7 mouse cellular contexts compared by ENCODE assay signal in the genomic region with DNA sequence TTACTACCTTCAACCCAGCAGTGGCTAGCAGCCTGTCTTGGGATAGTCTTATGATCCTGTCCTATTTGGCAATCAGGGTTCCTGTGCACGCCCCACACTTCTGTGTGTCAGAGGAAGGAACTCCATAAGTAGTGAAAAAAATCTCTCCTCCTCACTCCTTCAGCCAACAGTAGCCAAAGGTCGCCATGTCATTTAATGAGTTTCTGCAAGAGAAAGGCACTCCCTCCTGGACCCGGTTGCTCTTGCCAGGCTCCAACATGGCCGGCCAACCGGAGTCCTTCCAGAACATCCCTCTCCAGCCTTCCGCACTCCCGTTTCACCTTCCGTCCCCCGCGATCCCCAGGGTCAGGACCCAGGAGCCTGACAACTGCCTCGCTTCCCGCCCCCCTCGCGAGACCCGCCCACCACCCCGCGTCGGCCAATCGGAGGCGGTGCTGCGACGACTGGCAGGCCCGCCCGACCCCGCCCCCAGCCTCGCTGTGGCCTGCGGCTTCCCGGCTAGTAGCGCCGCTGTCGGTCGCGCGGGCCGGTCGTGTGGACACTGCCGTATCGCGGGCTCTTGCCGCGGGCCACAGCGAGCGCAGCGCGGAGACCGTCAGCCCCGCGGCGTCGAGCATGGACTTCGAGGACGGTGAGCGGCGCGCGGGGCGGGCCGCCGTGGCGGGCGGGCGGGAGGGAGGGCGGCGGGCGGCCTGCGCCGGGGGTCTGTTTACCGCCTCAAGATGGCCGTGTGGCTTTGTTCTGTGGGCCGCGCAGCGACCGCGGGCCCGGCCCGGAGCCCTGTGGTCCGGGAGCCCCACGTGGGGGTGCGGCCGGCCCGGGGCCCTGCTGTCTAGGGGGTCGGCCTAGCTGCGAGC. TPM values are rescaled to one million over a fixed set of nuclear protein-coding genes. Genes with fewer than 3 reads are reported as not detected.
DNase-seq lines count a peak whose midpoint lies in the region; ATAC-seq lines count a peak whose summit lies in the region.

A gene (plus strand): TSS at position 498 of the 857 bp plus-strand sequence.

- H3K27ac ChIP-seq in intestine, embryonic 16.5 days (ENCODE audit: low read length), result peak within 1 kb of the TSS; percentile 78
- H3K27ac ChIP-seq in midbrain, embryonic 11.5 days (ENCODE audit: low read depth, low read length), result peak within 1 kb of the TSS; percentile 69

- peak within 1 kb of the TSS; percentile 81 for H3K4me2 ChIP-seq in intestine, embryonic 16.5 days (ENCODE audit: low read depth, low read length)
- H3K4me2 ChIP-seq in midbrain, embryonic 11.5 days, result peak within 1 kb of the TSS; percentile 59

- H3K9me3 ChIP-seq in intestine, embryonic 16.5 days (ENCODE audit: control insufficient read depth, low read length), result no peaks in the 10 kb centered on the region
- no peaks in the 10 kb centered on the region for H3K9me3 ChIP-seq in midbrain, embryonic 11.5 days (ENCODE audit: control insufficient read depth, low read length)

- peak; percentile 96 for DNase-seq in adrenal gland, adult 2 months
- DNase-seq in embryo, embryonic 11.5 days (ENCODE audit: low read depth, low spot score), result peak; percentile 89
- DNase-seq in gastrocnemius, postnatal 36 days, result peak; percentile 87 to 89
- peak; percentile 82 to 86 for DNase-seq in left cerebral cortex, postnatal 36 days (ENCODE audit: low spot score in 2 of 2)
- peak; percentile 99 for DNase-seq in midbrain, embryonic 11.5 days (ENCODE audit: low spot score, missing footprints)
- DNase-seq in skeletal muscle tissue, adult 2 months (ENCODE audit: low read depth, low spot score), result peak; percentile 91

- intact Hi-C loops in gastrocnemius, postnatal 36 days (cut with DNase I), result no loop called here
- intact Hi-C loops in left cerebral cortex, postnatal 36 days (cut with DNase I), result loop anchor here (5.0 kb wide), 1 partner anchor 359 kb away; a partner anchor contains a TSS

- peak within 1 kb of the TSS; percentile 99 for H3K9ac ChIP-seq in intestine, embryonic 16.5 days (ENCODE audit: low read depth, low read length)
- peak within 1 kb of the TSS; percentile 100 for H3K9ac ChIP-seq in midbrain, embryonic 11.5 days (ENCODE audit: low read length)

- ATAC-seq in intestine, embryonic 16.5 days, result peak; percentile 98
- peak; percentile 97 for ATAC-seq in midbrain, embryonic 11.5 days (ENCODE audit: low FRiP score)

- H3K36me3 ChIP-seq in intestine, embryonic 16.5 days (ENCODE audit: control insufficient read depth, insufficient read depth, low read length), result 0 out of 2 replicates have a peak, but pooled peaks cover 3% of the 10 kb centered on the region
- no peaks in the 10 kb centered on the region for H3K36me3 ChIP-seq in midbrain, embryonic 11.5 days (ENCODE audit: control insufficient read depth, insufficient read depth, low read length)

- H3K4me1 ChIP-seq in intestine, embryonic 16.5 days (ENCODE audit: control insufficient read depth, insufficient read depth, low read length), result peaks cover 14% of the 10 kb centered on the region; the same call in 1 of the 2 replicates
- H3K4me1 ChIP-seq in midbrain, embryonic 11.5 days (ENCODE audit: control insufficient read depth, insufficient read depth, low read length), result peaks cover 17% of the 10 kb centered on the region

- no peaks in the 10 kb centered on the region for H3K27me3 ChIP-seq in intestine, embryonic 16.5 days (replicated peaks; ENCODE audit: control insufficient read depth, insufficient read depth, low read length)
- no peaks in the 10 kb centered on the region; the same call in 1 of the 2 replicates for H3K27me3 ChIP-seq in midbrain, embryonic 11.5 days (ENCODE audit: control insufficient read depth, insufficient read depth, low read length)

- H3K4me3 ChIP-seq in intestine, embryonic 16.5 days (ENCODE audit: low read length), result peak within 1 kb of the TSS; percentile 99
- peak within 1 kb of the TSS; percentile 99 for H3K4me3 ChIP-seq in midbrain, embryonic 11.5 days (ENCODE audit: low read depth, low read length)

- under 1% methylated on average over 68 of the region's 83 CpGs for WGBS in intestine, embryonic 16.5 days
- WGBS in midbrain, embryonic 11.5 days, result under 1% methylated on average over 56 of the region's 83 CpGs

RNA-seq across cellular contexts. Expression of the gene that starts here (rescaled TPM):
- 10 to 100 TPM; 20.6 to 25.6 TPM for total RNA-seq in adrenal gland, adult 2 months (2021)
- polyA plus RNA-seq in adrenal gland, adult 2 months (2012; rRNA removed), result 6.3 TPM in 2 replicates
- total RNA-seq in gastrocnemius, postnatal 36 days (2021), result 1 to 10 TPM; 6.2 to 9.5 TPM
- 21.0 and 25.2 TPM in 2 replicates for polyA plus RNA-seq in intestine, embryonic 16.5 days (2015; fragmentation: Nextera tagmentation; extraction: Ambion mirVana)
- 10 to 100 TPM; 27.9 to 32.0 TPM for total RNA-seq in left cerebral cortex, postnatal 36 days (2021)
- 43.3 and 50.6 TPM in 2 replicates for polyA plus RNA-seq in midbrain, embryonic 11.5 days (2014; fragmentation: Nextera tagmentation; extraction: Ambion mirVana)

Comparison
In these comparisons a context has a peak if more than half of its experiments do, and no peak if none do; other contexts are left out.
1. Peak in every context shown above with its lines: DNase-seq, ATAC-seq, H3K4me3 ChIP-seq and H3K27ac ChIP-seq.